In genomic region chr17:3451077-3451476, GRCm38 (mm10) we compare ENCODE assay signal across 8 mouse cellular contexts.
DNase-seq lines count a peak whose midpoint lies in the region; ATAC-seq lines count a peak whose summit lies in the region.

No protein-coding gene starts in this region.

- H3K9ac ChIP-seq in forebrain, embryonic 15.5 days (replicated peaks): no peak overlapping the region

- no peak overlapping the region for H3K4me3 ChIP-seq in forebrain, embryonic 10.5 days
- no peak overlapping the region for H3K4me3 ChIP-seq in forebrain, embryonic 15.5 days

- H3K27ac ChIP-seq in forebrain, embryonic 10.5 days: no peak overlapping the region
- no peak overlapping the region for H3K27ac ChIP-seq in forebrain, embryonic 15.5 days (replicated peaks)

- H3K4me1 ChIP-seq in forebrain, embryonic 10.5 days: peaks cover 9% of the 10 kb centered on the region
- H3K4me1 ChIP-seq in forebrain, embryonic 15.5 days: 0 out of 2 replicates have a peak, but pooled peaks cover 6% of the 10 kb centered on the region

- no peaks in the 10 kb centered on the region for H3K36me3 ChIP-seq in forebrain, embryonic 10.5 days (replicated peaks)
- H3K36me3 ChIP-seq in forebrain, embryonic 15.5 days: peaks cover 27% of the 10 kb centered on the region
- H3K36me3 ChIP-seq in splenic B cell, adult 2 months (ENCODE audit: control insufficient read depth, insufficient read depth, low read length, poor library complexity, severe bottlenecking): no peaks in the 10 kb centered on the region

- H3K4me2 ChIP-seq in forebrain, embryonic 15.5 days (replicated peaks): no peak overlapping the region

- H3K27me3 ChIP-seq in forebrain, embryonic 10.5 days (ENCODE audit: poor library complexity, severe bottlenecking): peaks cover 23% of the 10 kb centered on the region
- H3K27me3 ChIP-seq in forebrain, embryonic 15.5 days: no peaks in the 10 kb centered on the region
- H3K27me3 ChIP-seq in splenic B cell, adult 2 months (ENCODE audit: control insufficient read depth, insufficient read depth, low read length, poor library complexity, severe bottlenecking): no peaks in the 10 kb centered on the region

- H3K9me3 ChIP-seq in forebrain, embryonic 10.5 days: 0 out of 2 replicates have a peak, but pooled peaks cover 4% of the 10 kb centered on the region
- no peaks in the 10 kb centered on the region for H3K9me3 ChIP-seq in forebrain, embryonic 15.5 days

- WGBS in forebrain, embryonic 10.5 days: 72% methylated on average over 2 of the region's 2 CpGs
- whole genome bisulfite sequencing in forebrain, embryonic 15.5 days: 65% methylated on average over 2 of the region's 2 CpGs

- no peak for ATAC-seq in forebrain, embryonic 15.5 days (replicated peaks)
- ATAC-seq in common myeloid progenitor, adult 5-6 weeks (replicated peaks; ENCODE audit: low read depth, poor library complexity, severe bottlenecking): peak; percentile 73
- peak; percentile 79 for ATAC-seq in megakaryocyte progenitor cell, adult 5-6 weeks (replicated peaks; ENCODE audit: poor library complexity)

- peak; percentile 40 for DNase-seq in forebrain, embryonic 10.5 days (ENCODE audit: extremely low spot score, low spot score)
- peak; percentile 67 for DNase-seq in adipocyte (ENCODE audit: low spot score)
- DNase-seq in heart, adult 9 months (ENCODE audit: low spot score in 2 of 2): peak; percentile 18 to 23
- DNase-seq in layer of hippocampus, adult 9-11 months: peak; percentile 28
- DNase-seq in splenic B cell, adult 2 months (ENCODE audit: low read depth, low spot score): peak; percentile 86

Comparison
In these comparisons a context has a peak if more than half of its experiments do, and no peak if none do; other contexts are left out.
1. DNase-seq: peak in every context shown above with its lines; median percentile 86 in splenic B cell, adult 2 months; 67 in adipocyte; 40 in forebrain, embryonic 10.5 days; 28 in layer of hippocampus, adult 9-11 months; 20 in heart, adult 9 months.